Mouse (Mus musculus): ENCODE data around the gene Atl2. TPM values are rescaled to one million over a fixed set of nuclear protein-coding genes. Genes with fewer than 3 reads are reported as not detected.
A peak's percentile ranks its signal among the peaks of the same experiment; 100 is the strongest.

The Atl2 gene
- polyA plus RNA-seq, 1 experiment from 2014 or later = 42.3 TPM

DNA sequence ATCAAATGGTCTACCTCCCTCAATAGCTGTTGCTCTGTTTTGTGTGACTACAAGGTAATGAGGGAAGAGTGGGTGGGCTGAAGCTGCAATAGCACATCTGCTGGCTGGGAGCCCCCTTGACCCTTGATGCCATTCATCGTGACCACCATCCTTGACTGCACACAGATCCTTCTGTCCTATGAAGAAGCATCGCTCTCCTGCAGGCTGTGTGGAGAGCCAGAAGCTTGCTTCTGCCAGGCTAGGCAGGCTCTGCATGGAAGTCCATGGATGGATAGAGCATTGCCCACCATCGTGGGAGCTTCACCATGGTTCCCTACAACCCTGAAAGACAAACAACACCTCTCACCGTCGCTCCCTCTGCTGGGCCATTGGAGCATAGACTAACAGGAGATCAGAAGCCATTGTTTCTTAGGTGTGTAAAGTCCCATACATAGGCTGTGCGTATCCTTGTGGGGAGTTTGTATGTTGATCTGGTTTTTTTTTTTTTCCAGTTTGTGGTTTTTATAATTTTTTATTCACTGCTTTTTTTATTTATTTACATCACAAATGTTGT is 69.4 kb downstream of the Atl2 start:
- no peaks in the 10 kb centered on the region for H3K9me3 ChIP-seq (ENCODE audit: low read length)
- H3K9ac ChIP-seq (replicated peaks; ENCODE audit: low read length) = no peak overlapping the region
- WGBS = 61% methylated on average over 6 of the region's 6 CpGs
- H3K36me3 ChIP-seq (ENCODE audit: insufficient read depth, low read length) = no peaks in the 10 kb centered on the region
- no peak overlapping the region for H3K27ac ChIP-seq (ENCODE audit: low read length)
- no peak overlapping the region for H3K4me2 ChIP-seq (replicated peaks; ENCODE audit: low read depth, low read length)
- peak; percentile 35; the same call in 1 of the 2 replicates for ATAC-seq (ENCODE audit: low FRiP score, low TSS enrichment)
- H3K4me3 ChIP-seq (ENCODE audit: low read length) = no peak overlapping the region
- H3K27me3 ChIP-seq (ENCODE audit: insufficient read depth, low read length) = no peaks in the 10 kb centered on the region
- H3K4me1 ChIP-seq (ENCODE audit: insufficient read depth, low read length) = no peaks in the 10 kb centered on the region

DNA sequence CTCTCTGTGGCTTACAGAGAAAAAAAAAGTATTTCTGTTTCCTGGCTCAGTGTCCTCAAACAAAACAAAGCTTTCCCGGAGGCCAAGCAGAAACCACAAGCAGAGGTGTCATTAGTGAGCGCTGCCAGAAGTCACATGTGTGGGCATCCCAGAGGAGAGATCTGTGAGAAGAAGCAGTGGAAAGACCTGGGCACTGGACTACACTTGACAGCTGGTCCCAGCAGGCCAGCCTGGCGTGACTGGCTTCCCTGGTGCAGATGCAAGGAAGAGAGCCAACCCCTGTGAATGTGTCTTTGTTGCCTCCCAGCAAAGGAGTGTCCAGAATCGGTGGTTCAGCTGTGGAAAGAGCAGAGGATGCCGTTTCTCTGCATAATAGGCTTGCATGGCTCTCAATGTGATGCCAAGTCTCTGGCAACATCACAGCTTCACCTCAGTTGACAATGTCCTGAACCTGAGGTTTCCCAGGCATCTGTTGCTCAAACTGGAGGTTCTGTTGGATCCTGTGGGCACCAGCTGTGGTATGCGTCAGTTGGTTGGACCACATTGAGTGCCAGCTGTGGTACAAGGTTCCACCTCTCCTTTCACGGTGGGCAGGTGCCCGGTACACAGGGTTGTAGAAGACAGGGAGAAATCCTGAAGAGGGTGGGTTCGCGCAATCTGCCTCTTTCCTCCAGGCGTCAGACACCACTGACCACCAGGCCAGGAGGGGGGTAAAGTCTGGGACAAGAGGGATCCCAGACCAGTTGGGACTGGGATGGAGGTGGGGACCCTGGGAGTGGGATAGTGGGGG is 70.5 kb downstream of the Atl2 start:
- Histone ChIP-seq H3K27me3 (ENCODE audit: insufficient read depth, low read length) (no peaks in the 10 kb centered on the region), H3K4me2 (replicated peaks; ENCODE audit: low read depth, low read length) (no peak overlapping the region), H3K4me3 (ENCODE audit: low read length) (no peak overlapping the region), H3K9ac (replicated peaks; ENCODE audit: low read length) (no peak overlapping the region), H3K27ac (ENCODE audit: low read length) (no peak overlapping the region), H3K4me1 (ENCODE audit: insufficient read depth, low read length) (no peaks in the 10 kb centered on the region; the same call in 1 of the 2 replicates), H3K36me3 (ENCODE audit: insufficient read depth, low read length) (no peaks in the 10 kb centered on the region), H3K9me3 (ENCODE audit: low read length) (no peaks in the 10 kb centered on the region)
- 81% methylated on average over 11 of the region's 11 CpGs for WGBS
- 0 out of 2 replicates have a peak, but pooled peaks have one; percentile 39 for ATAC-seq (ENCODE audit: low FRiP score, low TSS enrichment)

DNA sequence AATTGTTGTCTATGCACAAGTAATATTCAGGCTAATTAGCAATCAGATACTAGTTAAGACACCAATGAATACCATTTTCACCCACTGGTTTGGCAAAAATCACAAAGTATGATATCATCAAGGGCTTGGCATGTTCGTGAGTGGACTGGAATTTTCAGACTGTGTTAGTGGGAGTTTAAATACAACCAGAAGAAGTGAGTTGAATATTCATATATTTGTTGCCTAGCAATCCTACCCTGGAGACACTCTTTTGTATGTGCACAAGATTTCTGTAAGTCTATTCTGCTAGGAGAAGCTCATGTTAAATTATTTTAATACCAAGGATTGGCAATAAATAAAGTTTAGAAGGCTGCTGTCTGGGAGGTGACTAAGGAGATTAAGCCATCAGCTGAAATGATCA is 71.5 kb downstream of the Atl2 start:
- ATAC-seq (ENCODE audit: low FRiP score, low TSS enrichment) = no peak
- no peaks in the 10 kb centered on the region for H3K27me3 ChIP-seq (ENCODE audit: insufficient read depth, low read length)
- H3K27ac ChIP-seq (ENCODE audit: low read length) = no peak overlapping the region

DNA sequence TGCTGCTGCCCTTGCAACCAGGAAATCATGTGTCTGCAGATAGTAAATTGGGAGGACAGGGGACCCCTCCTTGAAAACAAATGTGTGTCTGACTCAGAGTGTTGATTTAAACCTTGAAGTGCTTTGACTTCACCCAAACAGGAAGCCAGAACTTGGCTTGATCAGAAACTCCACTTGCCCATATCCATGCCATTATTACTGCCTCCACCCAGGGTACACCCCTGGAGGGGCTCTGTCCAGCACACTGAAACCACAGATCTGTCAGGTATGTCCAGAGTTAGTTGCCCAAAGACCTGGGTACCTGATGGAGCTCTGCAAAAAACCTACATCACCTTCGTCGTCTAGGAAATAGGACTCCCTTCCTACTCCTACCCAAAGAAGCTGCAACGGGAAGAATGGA is 77.0 kb downstream of the Atl2 start:
- Histone ChIP-seq H3K4me1 (ENCODE audit: insufficient read depth, low read length) (peaks cover 21% of the 10 kb centered on the region), H3K27me3 (ENCODE audit: insufficient read depth, low read length) (no peaks in the 10 kb centered on the region), H3K27ac (ENCODE audit: low read length) (peak overlapping the region; percentile 78; the same call in 1 of the 2 replicates), H3K4me3 (ENCODE audit: low read length) (no peak overlapping the region), H3K9ac (replicated peaks; ENCODE audit: low read length) (no peak overlapping the region), H3K9me3 (ENCODE audit: low read length) (no peaks in the 10 kb centered on the region), H3K4me2 (replicated peaks; ENCODE audit: low read depth, low read length) (no peak overlapping the region), H3K36me3 (ENCODE audit: insufficient read depth, low read length) (no peaks in the 10 kb centered on the region)
- no peak for ATAC-seq (ENCODE audit: low FRiP score, low TSS enrichment)
- WGBS = 22% methylated on average over 3 of the region's 3 CpGs

More for the DNA sequence above, 71.5 kb downstream of the Atl2 start:
- whole genome bisulfite sequencing = 83% methylated on average over 1 of the region's 1 CpGs
- no peak overlapping the region for H3K4me2 ChIP-seq (replicated peaks; ENCODE audit: low read depth, low read length)
- H3K9me3 ChIP-seq (ENCODE audit: low read length) = no peaks in the 10 kb centered on the region
- H3K4me1 ChIP-seq (ENCODE audit: insufficient read depth, low read length) = no peaks in the 10 kb centered on the region; the same call in 1 of the 2 replicates
- H3K36me3 ChIP-seq (ENCODE audit: insufficient read depth, low read length) = no peaks in the 10 kb centered on the region
- H3K9ac ChIP-seq (replicated peaks; ENCODE audit: low read length) = no peak overlapping the region
- no peak overlapping the region for H3K4me3 ChIP-seq (ENCODE audit: low read length)

DNA sequence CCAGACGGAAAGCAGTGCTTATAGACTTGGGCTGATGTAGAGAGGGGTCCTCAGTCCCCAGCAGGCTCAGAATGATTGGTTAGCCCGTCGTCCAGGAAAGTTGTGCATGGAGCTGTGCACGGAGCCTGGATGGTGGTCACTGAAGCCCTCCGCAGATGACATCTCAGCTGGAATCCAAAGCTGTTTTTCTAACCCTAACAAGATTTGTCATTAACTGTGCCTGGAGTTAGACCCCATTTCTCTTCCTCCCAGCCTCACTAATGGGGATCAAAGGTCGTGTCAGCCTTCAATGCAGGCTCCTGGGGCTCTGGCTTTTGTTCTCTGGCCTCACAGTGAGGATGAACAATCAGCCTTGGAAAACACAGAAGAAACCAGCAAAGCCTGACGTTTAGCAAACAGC is 77.9 kb downstream of the Atl2 start:
- peak; percentile 84 for ATAC-seq (ENCODE audit: low FRiP score, low TSS enrichment)
- Histone ChIP-seq H3K36me3 (ENCODE audit: insufficient read depth, low read length) (no peaks in the 10 kb centered on the region), H3K27me3 (ENCODE audit: insufficient read depth, low read length) (no peaks in the 10 kb centered on the region), H3K4me1 (ENCODE audit: insufficient read depth, low read length) (peaks cover 21% of the 10 kb centered on the region), H3K9me3 (ENCODE audit: low read length) (no peaks in the 10 kb centered on the region), H3K9ac (replicated peaks; ENCODE audit: low read length) (0 out of 2 replicates have a peak overlapping the region, but pooled peaks have one; percentile 28), H3K4me3 (ENCODE audit: low read length) (no peak overlapping the region), H3K27ac (ENCODE audit: low read length) (peak overlapping the region; percentile 78), H3K4me2 (replicated peaks; ENCODE audit: low read depth, low read length) (no peak overlapping the region)
- WGBS = 11% methylated on average over 7 of the region's 7 CpGs

DNA sequence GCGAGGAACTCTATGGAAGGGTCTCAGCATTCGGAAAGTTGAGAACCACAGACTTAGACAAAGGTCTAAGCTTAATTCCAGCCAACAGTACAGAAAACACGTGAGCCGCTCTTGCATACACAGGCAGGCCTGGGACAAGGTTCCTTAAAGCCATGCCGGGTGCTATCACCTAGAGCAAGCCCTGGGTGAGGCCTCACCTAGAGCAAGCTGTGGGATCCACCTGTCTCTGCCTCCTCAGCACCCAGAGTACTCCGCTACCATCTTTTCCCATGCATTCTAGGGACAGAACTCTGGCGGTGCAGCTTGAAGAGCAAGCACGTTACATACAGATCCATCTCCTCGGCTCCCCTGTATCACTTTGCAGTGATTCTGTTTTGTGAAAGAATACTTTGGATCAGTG is 78.4 kb downstream of the Atl2 start:
- H3K9me3 ChIP-seq (ENCODE audit: low read length) = no peaks in the 10 kb centered on the region
- H3K4me3 ChIP-seq (ENCODE audit: low read length) = no peak overlapping the region
- no peaks in the 10 kb centered on the region for H3K27me3 ChIP-seq (ENCODE audit: insufficient read depth, low read length)
- peak; percentile 52 for ATAC-seq (ENCODE audit: low FRiP score, low TSS enrichment)
- H3K27ac ChIP-seq (ENCODE audit: low read length) = peak overlapping the region; percentile 78
- no peak overlapping the region for H3K9ac ChIP-seq (replicated peaks; ENCODE audit: low read length)
- H3K36me3 ChIP-seq (ENCODE audit: insufficient read depth, low read length) = no peaks in the 10 kb centered on the region
- H3K4me2 ChIP-seq (replicated peaks; ENCODE audit: low read depth, low read length) = no peak overlapping the region
- peaks cover 21% of the 10 kb centered on the region for H3K4me1 ChIP-seq (ENCODE audit: insufficient read depth, low read length)
- 71% methylated on average over 9 of the region's 9 CpGs for WGBS

DNA sequence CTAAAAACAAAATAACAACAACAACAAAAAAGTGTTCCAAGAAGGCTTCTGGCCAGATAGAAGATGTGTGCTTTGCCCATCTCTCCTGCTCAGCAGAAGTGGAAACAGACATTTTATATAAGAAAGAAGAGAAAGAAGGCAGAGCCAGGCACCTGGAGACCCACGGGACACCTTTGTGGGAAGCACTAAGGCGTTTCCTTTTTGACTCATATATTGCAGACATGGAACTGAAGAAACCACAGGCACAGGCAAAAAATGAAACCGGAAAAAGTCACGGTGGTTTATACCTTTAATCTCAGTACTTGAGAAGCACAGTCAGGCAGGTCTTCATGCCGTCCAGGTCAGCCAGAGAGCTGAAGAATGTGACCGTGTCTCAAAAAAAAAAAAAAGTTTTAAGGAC is 79.0 kb downstream of the Atl2 start:
- WGBS = 87% methylated on average over 6 of the region's 6 CpGs
- no peaks in the 10 kb centered on the region for H3K36me3 ChIP-seq (ENCODE audit: insufficient read depth, low read length)

DNA sequence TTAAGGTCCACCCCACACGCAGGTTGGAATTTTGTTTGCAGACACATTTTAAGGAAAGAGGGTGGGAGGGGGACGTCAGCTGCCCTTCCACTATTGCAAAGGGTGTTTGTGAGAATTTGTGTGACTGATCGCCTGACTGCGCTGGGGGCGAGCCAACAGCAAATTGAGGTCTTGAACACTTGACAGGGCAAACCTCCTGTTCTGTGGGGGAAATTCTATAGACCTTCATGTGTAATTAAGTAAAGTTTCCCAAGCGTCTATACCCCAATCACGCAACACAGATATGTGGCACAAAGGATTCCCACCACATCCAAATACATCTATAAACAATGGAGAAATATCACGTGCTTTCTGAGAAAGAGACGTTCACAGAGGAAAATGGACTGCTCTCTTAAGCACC is 85.5 kb downstream of the Atl2 start:
- WGBS = 80% methylated on average over 9 of the region's 9 CpGs
- H3K4me2 ChIP-seq (replicated peaks; ENCODE audit: low read depth, low read length) = no peak overlapping the region
- H3K9ac ChIP-seq (replicated peaks; ENCODE audit: low read length) = no peak overlapping the region
- H3K27me3 ChIP-seq (ENCODE audit: insufficient read depth, low read length) = no peaks in the 10 kb centered on the region
- no peak overlapping the region for H3K4me3 ChIP-seq (ENCODE audit: low read length)
- no peaks in the 10 kb centered on the region for H3K9me3 ChIP-seq (ENCODE audit: low read length)
- peaks cover 15% of the 10 kb centered on the region; the same call in 1 of the 2 replicates for H3K4me1 ChIP-seq (ENCODE audit: insufficient read depth, low read length)
- H3K27ac ChIP-seq (ENCODE audit: low read length) = no peak overlapping the region
- H3K36me3 ChIP-seq (ENCODE audit: insufficient read depth, low read length) = no peaks in the 10 kb centered on the region
- no peak for ATAC-seq (ENCODE audit: low FRiP score, low TSS enrichment)

More for the DNA sequence above, 79.0 kb downstream of the Atl2 start:
- no peak overlapping the region for H3K9ac ChIP-seq (replicated peaks; ENCODE audit: low read length)
- H3K9me3 ChIP-seq (ENCODE audit: low read length) = no peaks in the 10 kb centered on the region
- H3K4me2 ChIP-seq (replicated peaks; ENCODE audit: low read depth, low read length) = no peak overlapping the region
- H3K4me1 ChIP-seq (ENCODE audit: insufficient read depth, low read length) = peaks cover 21% of the 10 kb centered on the region
- no peak overlapping the region for H3K4me3 ChIP-seq (ENCODE audit: low read length)
- ATAC-seq (ENCODE audit: low FRiP score, low TSS enrichment) = no peak
- H3K27ac ChIP-seq (ENCODE audit: low read length) = no peak overlapping the region; the same call in 1 of the 2 replicates
- no peaks in the 10 kb centered on the region for H3K27me3 ChIP-seq (ENCODE audit: insufficient read depth, low read length)

DNA sequence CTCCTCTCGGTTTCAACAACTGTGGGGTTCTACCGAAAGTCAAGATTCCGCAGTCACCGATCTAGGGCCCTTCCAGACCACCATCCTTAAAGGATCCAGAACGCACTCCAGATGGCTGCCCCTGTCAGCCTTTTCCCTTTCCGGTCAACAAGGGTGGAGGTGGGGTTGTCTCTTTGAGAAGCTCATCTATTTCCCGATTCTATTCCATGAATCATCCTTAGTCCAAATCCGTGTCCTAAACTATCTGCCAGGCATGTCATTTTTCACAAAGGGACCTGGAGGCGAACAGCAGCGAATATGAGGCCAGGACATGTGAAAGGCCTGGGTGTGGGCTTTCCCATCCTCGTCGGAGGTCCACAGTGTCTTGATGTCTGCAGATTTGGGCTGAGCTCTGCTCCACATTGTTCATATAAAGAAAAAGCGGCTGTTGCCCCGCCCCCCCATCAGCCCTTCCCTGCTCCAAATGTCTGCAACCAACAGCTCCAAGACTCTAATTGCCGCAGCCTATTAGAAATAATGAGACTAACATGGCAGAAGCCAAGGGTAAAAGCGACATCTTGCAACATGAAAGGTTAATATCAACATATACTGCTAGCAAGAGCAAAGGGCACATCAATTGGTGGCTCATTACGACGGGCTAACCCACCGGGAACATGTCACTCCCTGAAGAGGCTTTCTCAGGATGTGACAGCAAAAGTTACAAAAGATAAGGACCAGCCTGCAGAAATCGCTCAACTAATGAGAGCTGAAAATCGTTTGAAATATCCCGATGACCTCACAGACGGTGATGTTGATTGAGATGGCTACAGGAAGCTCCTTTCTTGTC is 86.2 kb downstream of the Atl2 start:
- Histone ChIP-seq H3K9ac (replicated peaks; ENCODE audit: low read length) (no peak overlapping the region), H3K27me3 (ENCODE audit: insufficient read depth, low read length) (no peaks in the 10 kb centered on the region), H3K27ac (ENCODE audit: low read length) (no peak overlapping the region), H3K4me2 (replicated peaks; ENCODE audit: low read depth, low read length) (no peak overlapping the region), H3K4me3 (ENCODE audit: low read length) (no peak overlapping the region), H3K36me3 (ENCODE audit: insufficient read depth, low read length) (no peaks in the 10 kb centered on the region), H3K9me3 (ENCODE audit: low read length) (no peaks in the 10 kb centered on the region), H3K4me1 (ENCODE audit: insufficient read depth, low read length) (peaks cover 15% of the 10 kb centered on the region; the same call in 1 of the 2 replicates)
- 69% methylated on average over 23 of the region's 23 CpGs for WGBS
- ATAC-seq (ENCODE audit: low FRiP score, low TSS enrichment) = no peak
